Mouse (Mus musculus): Measurements from ENCODE around the gene BC030867. TPM values are rescaled to one million over a fixed set of nuclear protein-coding genes. Genes with fewer than 3 reads are reported as not detected.
"Not testable (repeated sequence)": the region's sequence is repeated elsewhere in the genome, so short reads cannot be mapped to it uniquely, and the experiment has no call there.

BC030867 gene
- polyA plus RNA-seq, 1 experiment from 2014 or later: 21.2 TPM

DNA sequence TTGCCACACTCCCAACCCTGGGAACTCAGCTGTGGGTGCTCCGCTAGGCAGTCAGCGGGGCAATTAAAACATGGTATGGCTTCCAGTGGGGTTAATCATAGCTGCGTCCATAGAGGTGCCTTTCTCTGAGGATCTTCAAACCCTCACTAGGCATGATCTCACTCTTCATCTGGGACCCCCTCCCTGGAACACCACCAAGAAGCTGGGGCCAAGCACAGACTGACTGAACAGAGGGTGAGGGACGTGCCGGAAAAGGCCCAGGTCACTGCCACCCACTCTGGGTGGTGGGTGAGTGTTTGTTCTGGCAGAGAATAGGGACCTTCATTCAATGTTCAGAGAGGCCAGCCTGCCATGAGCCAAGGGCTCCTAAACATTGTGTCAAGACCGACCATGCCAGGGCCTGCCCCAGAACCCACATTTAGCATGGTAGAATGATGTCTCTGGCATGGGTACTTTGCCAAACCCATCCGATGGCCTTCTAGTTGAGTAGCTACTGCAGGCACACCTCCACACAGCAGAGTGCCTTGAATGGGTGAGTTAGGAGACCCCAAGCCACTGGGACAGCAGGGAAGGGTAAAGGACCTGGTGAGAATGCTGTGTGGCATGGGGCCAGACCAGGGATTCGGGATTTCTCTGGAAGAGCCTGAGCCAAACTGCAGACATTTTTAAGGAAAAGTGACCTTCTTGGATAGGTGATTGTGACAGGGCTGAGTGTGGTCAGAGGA is 18.1 kb downstream of the BC030867 start:
- Histone ChIP-seq H3K27ac (ENCODE audit: low read length) (no peak overlapping the region), H3K4me2 (replicated peaks; ENCODE audit: low read depth, low read length) (no peak overlapping the region), H3K9me3 (ENCODE audit: low read length) (no peaks in the 10 kb centered on the region), H3K4me1 (ENCODE audit: insufficient read depth, low read length) (no peaks in the 10 kb centered on the region), H3K9ac (replicated peaks; ENCODE audit: low read length) (no peak overlapping the region), H3K4me3 (ENCODE audit: low read length) (no peak overlapping the region), H3K27me3 (ENCODE audit: insufficient read depth, low read length) (no peaks in the 10 kb centered on the region), H3K36me3 (ENCODE audit: insufficient read depth, low read length) (no peaks in the 10 kb centered on the region; the same call in 1 of the 2 replicates)
- 93% methylated on average over 8 of the region's 8 CpGs for WGBS
- 0 out of 2 replicates have a peak, but pooled peaks have one; percentile 23 for ATAC-seq (ENCODE audit: low FRiP score, low TSS enrichment)

DNA sequence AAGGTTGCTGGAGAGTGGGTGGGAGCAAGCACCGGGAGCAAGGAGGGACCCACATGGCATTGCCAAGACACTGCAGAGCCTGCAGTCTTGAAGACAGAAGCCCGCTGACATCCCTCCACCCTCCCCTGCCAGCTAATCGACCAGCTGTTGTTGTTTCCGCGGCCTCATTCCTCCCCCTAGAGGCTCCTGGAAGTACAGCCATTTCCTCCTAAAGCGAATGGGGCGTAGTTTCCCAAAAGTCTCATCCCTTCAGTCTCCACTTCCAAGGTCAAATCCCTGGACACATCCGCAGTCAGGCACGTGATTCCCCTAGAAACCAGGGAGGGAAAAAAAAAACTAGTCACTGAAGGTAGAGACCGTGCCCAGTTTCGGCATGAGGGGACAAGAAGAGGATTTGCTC is 18.8 kb downstream of the BC030867 start:
- Histone ChIP-seq H3K4me2 (replicated peaks; ENCODE audit: low read depth, low read length) (no peak overlapping the region), H3K9ac (replicated peaks; ENCODE audit: low read length) (no peak overlapping the region), H3K4me3 (ENCODE audit: low read length) (no peak overlapping the region), H3K27me3 (ENCODE audit: insufficient read depth, low read length) (no peaks in the 10 kb centered on the region), H3K4me1 (ENCODE audit: insufficient read depth, low read length) (no peaks in the 10 kb centered on the region), H3K27ac (ENCODE audit: low read length) (no peak overlapping the region), H3K36me3 (ENCODE audit: insufficient read depth, low read length) (no peaks in the 10 kb centered on the region; the same call in 1 of the 2 replicates), H3K9me3 (ENCODE audit: low read length) (no peaks in the 10 kb centered on the region)
- 6% methylated on average over 11 of the region's 11 CpGs for WGBS
- peak; percentile 32; the same call in 1 of the 2 replicates for ATAC-seq (ENCODE audit: low FRiP score, low TSS enrichment)

GRCm38 (mm10) chr11:102268520-102269244 is 20.0 kb downstream of the BC030867 start, which contains the start of gene Asb16:
Gene Asb16 (plus strand): TSS chr11:102268743.
- Histone ChIP-seq H3K4me1 (ENCODE audit: insufficient read depth, low read length) (no peaks in the 10 kb centered on the region), H3K4me3 (ENCODE audit: low read length) (no peak within 1 kb of the TSS), H3K27me3 (ENCODE audit: insufficient read depth, low read length) (no peaks in the 10 kb centered on the region), H3K36me3 (ENCODE audit: insufficient read depth, low read length) (no peaks in the 10 kb centered on the region; the same call in 1 of the 2 replicates), H3K27ac (ENCODE audit: low read length) (no peak within 1 kb of the TSS), H3K4me2 (replicated peaks; ENCODE audit: low read depth, low read length) (no peak within 1 kb of the TSS), H3K9me3 (ENCODE audit: low read length) (no peaks in the 10 kb centered on the region), H3K9ac (replicated peaks; ENCODE audit: low read length) (no peak within 1 kb of the TSS)
- 87% methylated on average over 12 of the region's 12 CpGs for WGBS
- no peak for ATAC-seq (ENCODE audit: low FRiP score, low TSS enrichment)

DNA sequence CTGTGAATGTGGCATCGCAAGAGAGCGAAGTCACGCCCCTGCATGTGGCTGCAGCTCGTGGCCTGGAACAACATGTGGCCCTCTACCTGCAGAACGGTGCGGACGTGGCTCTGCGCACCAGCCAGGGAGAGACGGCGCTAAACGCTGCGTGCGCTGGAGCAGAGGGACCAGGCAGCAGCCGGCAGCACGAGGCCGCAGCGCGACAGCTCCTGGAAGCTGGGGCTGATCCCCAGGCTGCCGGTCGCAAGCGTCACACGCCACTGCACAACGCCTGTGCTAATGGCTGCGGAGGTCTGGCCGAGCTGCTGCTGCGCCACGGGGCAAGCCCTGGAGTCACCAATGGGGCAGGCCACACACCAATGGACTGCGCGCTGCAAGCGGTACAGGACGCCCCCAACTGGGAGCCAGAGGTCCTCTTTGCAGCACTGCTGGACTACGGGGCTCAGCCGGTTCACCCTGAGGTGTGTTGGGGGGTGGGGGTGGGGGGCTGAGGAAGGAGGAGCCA is 27.8 kb downstream of the BC030867 start:
- Histone ChIP-seq H3K9me3 (ENCODE audit: low read length) (no peaks in the 10 kb centered on the region), H3K9ac (replicated peaks; ENCODE audit: low read length) (peak overlapping the region; percentile 48), H3K36me3 (ENCODE audit: insufficient read depth, low read length) (no peaks in the 10 kb centered on the region), H3K4me2 (replicated peaks; ENCODE audit: low read depth, low read length) (peak overlapping the region; percentile 67), H3K27ac (ENCODE audit: low read length) (no peak overlapping the region), H3K4me1 (ENCODE audit: insufficient read depth, low read length) (peaks cover 12% of the 10 kb centered on the region), H3K27me3 (ENCODE audit: insufficient read depth, low read length) (no peaks in the 10 kb centered on the region), H3K4me3 (ENCODE audit: low read length) (peak overlapping the region; percentile 44)
- 1% methylated on average over 33 of the region's 33 CpGs for WGBS
- ATAC-seq (ENCODE audit: low FRiP score, low TSS enrichment): peak; percentile 94

DNA sequence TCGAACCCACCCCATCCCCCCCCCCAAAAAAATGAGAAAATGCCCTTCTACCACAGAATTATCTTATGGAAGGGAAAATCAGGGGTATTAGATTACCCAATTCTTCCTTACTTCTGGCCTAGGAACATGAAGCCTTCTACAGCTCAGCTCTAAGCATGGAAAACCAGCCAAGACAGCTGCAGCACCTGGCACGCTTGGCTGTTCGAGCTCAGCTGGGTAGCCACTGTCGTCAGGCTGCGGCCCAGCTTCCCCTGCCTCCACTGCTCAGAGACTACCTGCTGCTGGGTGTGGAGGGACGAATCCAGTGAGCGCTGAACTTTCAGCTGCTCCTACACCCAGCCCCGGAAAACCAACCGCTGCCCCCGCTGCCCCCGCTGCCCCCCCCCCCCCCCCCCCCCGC is 29.1 kb downstream of the BC030867 start:
- 62% methylated on average over 9 of the region's 12 CpGs for WGBS
- no peak for ATAC-seq (ENCODE audit: low FRiP score, low TSS enrichment)
- Histone ChIP-seq H3K9me3 (ENCODE audit: low read length) (no peaks in the 10 kb centered on the region), H3K9ac (replicated peaks; ENCODE audit: low read length) (no peak overlapping the region), H3K4me2 (replicated peaks; ENCODE audit: low read depth, low read length) (no peak overlapping the region), H3K27ac (ENCODE audit: low read length) (no peak overlapping the region), H3K27me3 (ENCODE audit: insufficient read depth, low read length) (no peaks in the 10 kb centered on the region), H3K4me1 (ENCODE audit: insufficient read depth, low read length) (peaks cover 12% of the 10 kb centered on the region), H3K4me3 (ENCODE audit: low read length) (no peak overlapping the region), H3K36me3 (ENCODE audit: insufficient read depth, low read length) (no peaks in the 10 kb centered on the region)

DNA sequence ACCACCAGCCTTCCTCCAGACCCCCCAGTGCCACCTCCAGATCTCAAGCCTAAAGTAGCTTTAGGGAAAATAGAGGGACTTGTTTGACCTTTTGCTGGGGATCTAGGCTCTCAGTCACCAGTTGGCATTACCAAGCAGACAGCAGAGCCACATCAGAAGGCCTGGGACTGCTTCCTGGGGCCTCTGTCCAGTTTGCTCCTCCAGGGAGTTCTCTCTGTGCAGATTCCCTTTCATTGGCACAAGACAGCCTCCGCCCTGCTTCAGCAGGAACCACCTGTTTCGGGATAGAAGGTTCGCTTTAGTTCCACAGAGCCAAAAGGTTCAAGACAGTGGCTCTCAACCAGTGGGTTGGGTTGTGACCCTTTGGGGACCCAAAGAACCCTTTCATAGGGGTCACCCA is 30.9 kb downstream of the BC030867 start:
- Histone ChIP-seq H3K4me1 (ENCODE audit: insufficient read depth, low read length) (peaks cover 16% of the 10 kb centered on the region), H3K27me3 (ENCODE audit: insufficient read depth, low read length) (no peaks in the 10 kb centered on the region), H3K9ac (replicated peaks; ENCODE audit: low read length) (no peak overlapping the region), H3K4me2 (replicated peaks; ENCODE audit: low read depth, low read length) (no peak overlapping the region), H3K27ac (ENCODE audit: low read length) (no peak overlapping the region), H3K36me3 (ENCODE audit: insufficient read depth, low read length) (no peaks in the 10 kb centered on the region), H3K9me3 (ENCODE audit: low read length) (no peaks in the 10 kb centered on the region), H3K4me3 (ENCODE audit: low read length) (no peak overlapping the region)
- WGBS: 87% methylated on average over 3 of the region's 3 CpGs
- ATAC-seq (ENCODE audit: low FRiP score, low TSS enrichment): no peak

DNA sequence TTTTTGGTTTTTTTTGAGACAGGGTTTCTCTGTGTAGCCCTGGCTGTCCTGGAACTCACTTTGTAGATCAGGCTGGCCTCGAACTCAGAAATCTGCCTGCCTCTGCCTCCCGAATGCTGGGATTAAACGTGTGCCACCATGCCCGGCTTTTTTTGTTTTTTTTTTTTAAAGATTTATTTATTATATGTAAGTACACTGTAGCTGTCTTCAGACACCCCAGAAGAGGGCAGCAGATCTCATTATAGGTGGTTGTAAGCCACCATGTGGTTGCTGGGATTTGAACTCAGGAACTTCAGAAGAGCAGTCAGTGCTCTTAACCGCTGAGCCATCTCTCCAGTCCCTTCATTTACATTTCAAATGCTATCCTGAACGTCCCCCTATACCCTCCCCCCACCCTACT is 31.6 kb downstream of the BC030867 start:
- H3K4me2 ChIP-seq (replicated peaks; ENCODE audit: low read depth, low read length); H3K4me3 ChIP-seq (ENCODE audit: low read length); H3K27ac ChIP-seq (ENCODE audit: low read length); H3K9ac ChIP-seq (replicated peaks; ENCODE audit: low read length); H3K27me3 ChIP-seq (ENCODE audit: insufficient read depth, low read length); H3K9me3 ChIP-seq (ENCODE audit: low read length); ATAC-seq (ENCODE audit: low FRiP score, low TSS enrichment); H3K36me3 ChIP-seq (ENCODE audit: insufficient read depth, low read length): not testable (repeated sequence)
- 75% methylated on average over 6 of the region's 6 CpGs for WGBS
- H3K4me1 ChIP-seq (ENCODE audit: insufficient read depth, low read length): peaks cover 16% of the 10 kb centered on the region

- ATAC-seq (ENCODE audit: low FRiP score, low TSS enrichment): no peak
- Histone ChIP-seq H3K27ac (ENCODE audit: low read length) (peak overlapping the region; percentile 86), H3K9me3 (ENCODE audit: low read length) (no peaks in the 10 kb centered on the region), H3K4me3 (ENCODE audit: low read length) (peak overlapping the region; percentile 78), H3K36me3 (ENCODE audit: insufficient read depth, low read length) (peaks cover 18% of the 10 kb centered on the region), H3K4me2 (replicated peaks; ENCODE audit: low read depth, low read length) (peak overlapping the region; percentile 74), H3K27me3 (ENCODE audit: insufficient read depth, low read length) (no peaks in the 10 kb centered on the region), H3K9ac (replicated peaks; ENCODE audit: low read length) (no peak overlapping the region; the same call in 1 of the 2 replicates), H3K4me1 (ENCODE audit: insufficient read depth, low read length) (peaks cover 18% of the 10 kb centered on the region)
- WGBS: 85% methylated on average over 6 of the region's 6 CpGs
Observed at GRCm38 (mm10) chr11:102283922-102284321, 35.2 kb downstream of the BC030867 start.

DNA sequence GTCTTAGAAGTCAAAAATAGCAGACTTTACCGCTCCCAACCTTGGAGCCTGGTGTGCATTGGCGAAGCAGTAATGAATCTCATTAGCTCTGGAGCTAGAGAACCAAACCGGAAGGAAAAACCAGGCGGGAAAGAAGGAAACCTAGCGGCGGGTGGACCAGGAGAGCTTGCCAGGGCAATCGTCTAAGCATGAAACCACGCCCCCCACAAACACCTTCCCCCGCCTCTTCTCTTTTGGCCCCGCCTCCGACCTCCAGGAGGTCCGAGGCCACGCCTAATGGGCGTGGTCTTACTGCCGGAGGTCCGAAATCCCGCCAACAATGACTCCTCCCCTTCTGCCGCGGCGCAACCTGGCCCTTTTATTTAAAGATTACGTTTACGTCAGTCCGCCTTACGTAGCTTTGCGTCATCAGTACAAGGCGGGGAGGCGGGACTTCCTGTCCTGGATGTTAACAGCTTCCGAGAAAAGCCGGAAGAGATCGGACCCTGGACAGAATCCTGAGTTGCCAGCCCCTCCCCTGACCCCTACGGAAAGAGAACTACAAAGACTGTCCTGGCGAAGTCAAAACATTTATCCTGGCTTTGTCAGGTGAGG is 35.9 kb downstream of the BC030867 start, which contains the start of gene Tmub2:
Gene Tmub2, plus strand, starts transcription at position 431 of the 594 bp plus-strand sequence.
- Histone ChIP-seq H3K27me3 (ENCODE audit: insufficient read depth, low read length) (no peaks in the 10 kb centered on the region), H3K36me3 (ENCODE audit: insufficient read depth, low read length) (peaks cover 21% of the 10 kb centered on the region), H3K4me3 (ENCODE audit: low read length) (peak within 1 kb of the TSS; percentile 78), H3K9ac (replicated peaks; ENCODE audit: low read length) (peak within 1 kb of the TSS; percentile 88), H3K27ac (ENCODE audit: low read length) (peak within 1 kb of the TSS; percentile 92), H3K9me3 (ENCODE audit: low read length) (no peaks in the 10 kb centered on the region), H3K4me2 (replicated peaks; ENCODE audit: low read depth, low read length) (peak within 1 kb of the TSS; percentile 74), H3K4me1 (ENCODE audit: insufficient read depth, low read length) (peaks cover 20% of the 10 kb centered on the region)
- WGBS: under 1% methylated on average over 32 of the region's 32 CpGs
- peak; percentile 90 for ATAC-seq (ENCODE audit: low FRiP score, low TSS enrichment)

Measured in kidney, embryonic 16.5 days (tissue).